Mouse (Mus musculus) liver, postnatal 0 days (tissue): ENCODE measurements at regions not wholly inside any gene's neighbourhood (a gene's known extent, or its start where the extent isn't known, plus 50 kb on each side); places are given as distances from the start of the nearest gene placed in this dataset.

Experiments used
- CTCF ChIP-seq: sonication (generic); IDR thresholded peaks from 2 replicates; pipeline ENCODE4 v1.5.1; 2016; ENCODE audit warnings: antibody characterized with exemption, low read depth
- EP300 ChIP-seq: IDR thresholded peaks from 2 replicates; pipeline ENCODE4 v1.6.1; 2016; ENCODE audit warnings: antibody characterized with exemption, low read depth, mild to moderate bottlenecking

- TF ChIP-seq CTCF (no peak), EP300 (no peak)
Measured at GRCm38 (mm10) chr2:78240299-78240698, 294.1 kb upstream of the Cwc22 start.
